Mouse (Mus musculus): ENCODE results near the gene Rbbp5. TPM values are rescaled to one million over a fixed set of nuclear protein-coding genes. Genes with fewer than 3 reads are reported as not detected.

Gene Rbbp5
- polyA plus RNA-seq, 1 experiment, result 33.1 TPM

DNA sequence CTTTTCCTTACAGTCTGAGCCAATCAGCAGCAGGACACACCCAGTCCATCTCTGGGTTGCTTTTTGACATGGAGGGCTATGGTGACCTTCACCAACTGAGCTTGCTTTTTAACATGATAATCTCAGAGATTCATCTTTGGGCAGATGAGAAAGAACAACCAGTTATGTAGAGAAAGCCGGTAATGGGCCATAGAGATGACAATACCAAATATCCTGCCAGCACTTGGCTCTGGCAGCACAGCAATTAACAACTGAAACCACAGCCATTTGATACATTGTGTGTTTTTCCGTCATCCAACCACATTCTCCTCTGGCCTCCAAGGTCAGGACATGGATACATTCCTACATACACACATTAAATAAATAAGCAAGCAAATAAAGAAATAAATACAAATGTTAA is 6.1 kb upstream of the Rbbp5 start:
- H3K36me3 ChIP-seq (ENCODE audit: control insufficient read depth, insufficient read depth, low read length), result no peaks in the 10 kb centered on the region
- H3K27ac ChIP-seq (ENCODE audit: control insufficient read depth, insufficient read depth, low read length), result no peak overlapping the region
- H3K27me3 ChIP-seq (ENCODE audit: control insufficient read depth, insufficient read depth, low read length), result no peaks in the 10 kb centered on the region
- DNase-seq, result no peak
- TF ChIP-seq POLR2A (IDR thresholded peaks at IDR 0.05; ENCODE audit: control insufficient read depth, extremely low read depth, insufficient read depth, low read length, poor library complexity) (no peak), CTCF (IDR thresholded peaks at IDR 0.05; ENCODE audit: borderline replicate concordance, control insufficient read depth, extremely low read depth, insufficient read depth, low read length, poor library complexity) (no peak)
- H3K4me1 ChIP-seq (replicated peaks; ENCODE audit: control insufficient read depth, insufficient read depth, low read length), result no peaks in the 10 kb centered on the region
- 96% methylated on average over 2 of the region's 2 CpGs for WGBS
- H3K4me3 ChIP-seq (ENCODE audit: control insufficient read depth, insufficient read depth, low read length), result no peak overlapping the region

DNA sequence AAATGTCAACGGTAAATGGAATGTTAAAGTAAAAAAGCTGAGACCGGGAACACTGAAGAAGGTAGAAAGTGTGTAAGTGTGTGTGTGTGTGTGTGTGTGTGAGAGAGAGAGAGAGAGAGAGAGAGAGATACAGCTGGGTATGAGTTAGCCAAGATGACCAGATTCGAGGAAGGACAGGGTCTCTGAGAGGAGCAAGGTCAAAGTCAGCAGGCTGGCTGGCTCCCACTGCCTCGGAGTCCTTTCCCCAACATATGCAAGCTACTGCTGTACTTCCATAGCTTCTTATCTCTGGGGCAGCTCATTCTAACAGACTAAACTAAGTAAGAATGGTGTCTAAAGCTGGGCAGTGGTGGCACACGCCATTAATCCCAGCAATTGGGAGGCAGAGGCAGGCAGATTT is 5.7 kb upstream of the Rbbp5 start:
- WGBS, result 95% methylated on average over 5 of the region's 5 CpGs
- TF ChIP-seq POLR2A (IDR thresholded peaks at IDR 0.05; ENCODE audit: control insufficient read depth, extremely low read depth, insufficient read depth, low read length, poor library complexity) (no peak), CTCF (IDR thresholded peaks at IDR 0.05; ENCODE audit: borderline replicate concordance, control insufficient read depth, extremely low read depth, insufficient read depth, low read length, poor library complexity) (no peak)

DNA sequence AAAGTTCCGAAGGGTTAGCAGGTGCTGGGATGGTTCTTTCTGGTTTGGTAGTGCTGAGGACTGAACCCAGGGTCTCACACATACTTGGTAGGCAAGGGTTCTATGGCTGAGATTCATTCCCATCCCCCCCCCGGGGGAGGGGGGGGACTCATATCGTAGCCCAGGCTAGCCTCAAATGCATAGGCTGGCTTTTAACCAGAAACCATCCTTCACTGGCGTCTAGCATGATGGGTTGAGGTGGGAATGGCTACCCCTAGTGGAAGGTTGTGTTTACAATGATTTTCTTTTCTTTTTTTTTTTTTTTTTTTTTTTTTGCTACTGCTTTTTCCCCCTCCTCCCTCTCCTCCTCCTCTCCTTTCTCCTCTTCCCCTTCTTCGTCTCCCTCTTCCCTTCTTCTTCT is 4.6 kb upstream of the Rbbp5 start:
- no peaks in the 10 kb centered on the region for H3K36me3 ChIP-seq (ENCODE audit: control insufficient read depth, insufficient read depth, low read length)
- DNase-seq, result no peak
- WGBS, result 49% methylated on average over 5 of the region's 5 CpGs
- no peaks in the 10 kb centered on the region for H3K27me3 ChIP-seq (ENCODE audit: control insufficient read depth, insufficient read depth, low read length)
- TF ChIP-seq POLR2A (IDR thresholded peaks at IDR 0.05; ENCODE audit: control insufficient read depth, extremely low read depth, insufficient read depth, low read length, poor library complexity), result no peak
- TF ChIP-seq CTCF (IDR thresholded peaks at IDR 0.05; ENCODE audit: borderline replicate concordance, control insufficient read depth, extremely low read depth, insufficient read depth, low read length, poor library complexity), result no peak
- no peaks in the 10 kb centered on the region for H3K4me1 ChIP-seq (replicated peaks; ENCODE audit: control insufficient read depth, insufficient read depth, low read length)
- H3K27ac ChIP-seq (ENCODE audit: control insufficient read depth, insufficient read depth, low read length), result no peak overlapping the region
- no peak overlapping the region for H3K4me3 ChIP-seq (ENCODE audit: control insufficient read depth, insufficient read depth, low read length)

More for the DNA sequence above, 5.7 kb upstream of the Rbbp5 start:
- H3K4me3 ChIP-seq (ENCODE audit: control insufficient read depth, insufficient read depth, low read length), result no peak overlapping the region
- H3K27ac ChIP-seq (ENCODE audit: control insufficient read depth, insufficient read depth, low read length), result no peak overlapping the region
- H3K36me3 ChIP-seq (ENCODE audit: control insufficient read depth, insufficient read depth, low read length), result no peaks in the 10 kb centered on the region
- no peaks in the 10 kb centered on the region for H3K27me3 ChIP-seq (ENCODE audit: control insufficient read depth, insufficient read depth, low read length)
- no peaks in the 10 kb centered on the region for H3K4me1 ChIP-seq (replicated peaks; ENCODE audit: control insufficient read depth, insufficient read depth, low read length)
- DNase-seq, result no peak

DNA sequence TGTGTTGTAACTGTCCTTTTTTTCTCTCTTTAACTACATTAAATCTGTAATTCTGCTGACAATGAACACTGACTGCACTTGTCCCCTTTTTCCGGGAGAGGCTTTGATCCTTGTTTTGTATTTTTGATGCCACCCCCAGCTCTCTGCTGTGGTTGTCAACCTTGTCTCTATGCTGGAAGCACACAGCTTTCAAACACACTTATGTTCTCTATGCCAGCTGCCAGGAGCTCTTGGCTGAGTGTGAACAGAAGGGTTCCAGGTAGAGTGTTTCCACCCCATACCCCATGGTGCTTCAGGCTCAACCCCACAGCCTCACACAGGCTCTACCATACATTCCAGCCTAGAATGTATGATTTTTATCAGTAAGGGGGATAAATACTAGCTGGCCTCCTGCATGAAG is 2.7 kb upstream of the Rbbp5 start:
- Histone ChIP-seq H3K36me3 (ENCODE audit: control insufficient read depth, insufficient read depth, low read length) (no peaks in the 10 kb centered on the region), H3K4me1 (replicated peaks; ENCODE audit: control insufficient read depth, insufficient read depth, low read length) (peaks cover 3% of the 10 kb centered on the region), H3K27ac (ENCODE audit: control insufficient read depth, insufficient read depth, low read length) (no peak overlapping the region), H3K27me3 (ENCODE audit: control insufficient read depth, insufficient read depth, low read length) (no peaks in the 10 kb centered on the region), H3K4me3 (ENCODE audit: control insufficient read depth, insufficient read depth, low read length) (no peak overlapping the region)
- no peak for DNase-seq
- WGBS, result 87% methylated on average over 1 of the region's 1 CpGs
- no peak for TF ChIP-seq CTCF (IDR thresholded peaks at IDR 0.05; ENCODE audit: borderline replicate concordance, control insufficient read depth, extremely low read depth, insufficient read depth, low read length, poor library complexity)
- no peak for TF ChIP-seq POLR2A (IDR thresholded peaks at IDR 0.05; ENCODE audit: control insufficient read depth, extremely low read depth, insufficient read depth, low read length, poor library complexity)

DNA sequence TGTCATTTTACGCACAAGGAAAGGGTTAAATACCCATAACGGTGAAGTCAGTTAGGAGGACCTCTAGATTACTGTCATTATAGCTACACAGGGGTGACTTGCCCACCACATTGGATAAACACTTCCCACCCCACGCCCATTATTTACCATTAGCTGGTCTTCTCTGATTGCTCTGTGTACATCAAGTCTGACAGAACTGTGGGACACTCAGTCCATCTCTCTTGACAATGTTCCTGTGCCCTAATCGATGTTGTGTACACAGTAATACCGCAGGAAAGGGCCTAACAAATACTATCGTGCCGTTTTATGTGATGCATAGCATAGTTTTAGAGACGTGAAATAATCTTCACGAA is 614 bp upstream of the Rbbp5 start:
- H3K4me3 ChIP-seq (ENCODE audit: control insufficient read depth, insufficient read depth, low read length), result peak overlapping the region; percentile 36
- 3% methylated on average over 9 of the region's 9 CpGs for WGBS
- no peaks in the 10 kb centered on the region for H3K36me3 ChIP-seq (ENCODE audit: control insufficient read depth, insufficient read depth, low read length)
- H3K27me3 ChIP-seq (ENCODE audit: control insufficient read depth, insufficient read depth, low read length), result no peaks in the 10 kb centered on the region
- no peak for TF ChIP-seq CTCF (IDR thresholded peaks at IDR 0.05; ENCODE audit: borderline replicate concordance, control insufficient read depth, extremely low read depth, insufficient read depth, low read length, poor library complexity)
- TF ChIP-seq POLR2A (IDR thresholded peaks at IDR 0.05; ENCODE audit: control insufficient read depth, extremely low read depth, insufficient read depth, low read length, poor library complexity), result no peak
- H3K27ac ChIP-seq (ENCODE audit: control insufficient read depth, insufficient read depth, low read length), result no peak overlapping the region
- H3K4me1 ChIP-seq (replicated peaks; ENCODE audit: control insufficient read depth, insufficient read depth, low read length), result peaks cover 3% of the 10 kb centered on the region
- DNase-seq, result no peak

DNA sequence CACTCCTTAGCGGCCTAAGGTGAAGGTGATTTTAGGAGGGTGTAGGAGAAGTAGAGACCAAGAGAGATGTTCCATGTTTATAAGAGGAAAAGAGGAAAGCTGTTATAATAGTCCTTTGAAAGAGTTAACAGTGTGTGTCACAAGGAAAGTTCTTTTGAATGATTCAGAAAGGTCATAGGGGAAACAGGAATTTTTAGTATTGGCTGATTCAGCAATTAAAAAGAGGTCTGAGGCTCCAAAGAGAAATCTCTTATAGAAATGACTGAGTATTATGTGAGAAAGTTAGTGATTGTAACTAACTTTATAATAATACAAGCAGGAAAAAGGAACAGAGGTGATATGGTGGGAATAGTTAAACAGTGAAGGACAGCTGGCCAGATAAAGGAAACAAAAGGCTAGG is 2.3 kb downstream of the Rbbp5 start:
- Histone ChIP-seq H3K27ac (ENCODE audit: control insufficient read depth, insufficient read depth, low read length) (no peak overlapping the region), H3K36me3 (ENCODE audit: control insufficient read depth, insufficient read depth, low read length) (no peaks in the 10 kb centered on the region), H3K27me3 (ENCODE audit: control insufficient read depth, insufficient read depth, low read length) (no peaks in the 10 kb centered on the region), H3K4me1 (replicated peaks; ENCODE audit: control insufficient read depth, insufficient read depth, low read length) (peaks cover 3% of the 10 kb centered on the region), H3K4me3 (ENCODE audit: control insufficient read depth, insufficient read depth, low read length) (no peak overlapping the region)
- TF ChIP-seq POLR2A (IDR thresholded peaks at IDR 0.05; ENCODE audit: control insufficient read depth, extremely low read depth, insufficient read depth, low read length, poor library complexity), result no peak
- TF ChIP-seq CTCF (IDR thresholded peaks at IDR 0.05; ENCODE audit: borderline replicate concordance, control insufficient read depth, extremely low read depth, insufficient read depth, low read length, poor library complexity), result no peak
- 97% methylated on average over 1 of the region's 1 CpGs for WGBS
- DNase-seq, result no peak

DNA sequence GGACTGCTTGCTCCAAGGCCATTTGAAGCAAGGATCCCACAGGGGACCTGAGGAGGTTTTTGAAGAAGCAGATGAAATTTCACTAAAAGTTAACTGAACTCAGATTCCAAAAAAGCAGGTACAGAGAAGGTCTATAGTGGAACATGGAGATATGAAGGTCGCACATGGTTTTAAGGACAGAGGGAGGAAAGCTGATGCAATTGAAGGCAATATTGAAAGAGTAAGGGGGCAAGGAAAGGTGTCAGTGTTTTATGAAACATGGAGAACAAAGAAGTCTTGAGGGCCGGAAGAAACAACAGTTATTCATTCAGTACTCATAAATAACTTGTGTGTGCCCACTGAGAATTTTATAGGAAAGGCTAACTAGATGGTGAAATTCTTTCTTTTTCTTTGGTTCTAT is 4.5 kb downstream of the Rbbp5 start:
- no peak for DNase-seq
- H3K27ac ChIP-seq (ENCODE audit: control insufficient read depth, insufficient read depth, low read length), result no peak overlapping the region
- H3K4me3 ChIP-seq (ENCODE audit: control insufficient read depth, insufficient read depth, low read length), result no peak overlapping the region
- TF ChIP-seq CTCF (IDR thresholded peaks at IDR 0.05; ENCODE audit: borderline replicate concordance, control insufficient read depth, extremely low read depth, insufficient read depth, low read length, poor library complexity) (no peak), POLR2A (IDR thresholded peaks at IDR 0.05; ENCODE audit: control insufficient read depth, extremely low read depth, insufficient read depth, low read length, poor library complexity) (no peak)
- H3K27me3 ChIP-seq (ENCODE audit: control insufficient read depth, insufficient read depth, low read length), result no peaks in the 10 kb centered on the region
- whole genome bisulfite sequencing, result 99% methylated on average over 2 of the region's 2 CpGs
- H3K4me1 ChIP-seq (replicated peaks; ENCODE audit: control insufficient read depth, insufficient read depth, low read length), result peaks cover 3% of the 10 kb centered on the region
- peaks cover 11% of the 10 kb centered on the region; the same call in 1 of the 2 replicates for H3K36me3 ChIP-seq (ENCODE audit: control insufficient read depth, insufficient read depth, low read length)
